Mouse (Mus musculus) heart, postnatal 4 days (tissue): ENCODE data around the gene Zfp747. TPM values are rescaled to one million over a fixed set of nuclear protein-coding genes. Genes with fewer than 3 reads are reported as not detected.
A peak's percentile ranks its signal among the peaks of the same experiment; 100 is the strongest.
"Not testable (repeated sequence)": the region's sequence is repeated elsewhere in the genome, so short reads cannot be mapped to it uniquely, and the experiment has no call there.

Experiments used
- DNase-seq: peaks from one replicate; pipeline ENCODE4 v3.0.0; 2021
- total RNA-seq, 2 experiments: library from RNA; stranded (reverse); gene quantifications; 2 replicates each; pipeline ENCODE4 v1.2.3; 2021

Zfp747 gene
- total RNA-seq, 2 experiments from 2014 or later: 5.8 to 5.9 TPM

GRCm38 (mm10) chr7:127371213-127371612 lies 4.6 kb downstream of the Zfp747 start:
- DNase-seq: no peak

- DNase-seq: no peak
Observed at GRCm38 (mm10) chr7:127366249-127366648, 9.6 kb downstream of the Zfp747 start.

GRCm38 (mm10) chr7:127364166-127364565 lies 11.7 kb downstream of the Zfp747 start:
- DNase-seq: no peak

GRCm38 (mm10) chr7:127363475-127363921 lies 12.4 kb downstream of the Zfp747 start:
- DNase-seq: peak; percentile 28

GRCm38 (mm10) chr7:127362418-127362817 lies 13.4 kb downstream of the Zfp747 start:
- DNase-seq: peak; percentile 35

GRCm38 (mm10) chr7:127361449-127361848 lies 14.4 kb downstream of the Zfp747 start:
- no peak for DNase-seq

GRCm38 (mm10) chr7:127360265-127360664 lies 15.6 kb downstream of the Zfp747 start:
- no peak for DNase-seq

- no peak for DNase-seq
Observed at GRCm38 (mm10) chr7:127358472-127358871, 17.4 kb downstream of the Zfp747 start.

- DNase-seq: no peak
Observed at GRCm38 (mm10) chr7:127357871-127358270, 18.0 kb downstream of the Zfp747 start.

- DNase-seq: no peak
Observed at GRCm38 (mm10) chr7:127355796-127356195, 20.1 kb downstream of the Zfp747 start.

GRCm38 (mm10) chr7:127351230-127352004 lies 24.4 kb downstream of the Zfp747 start:
- DNase-seq: no peak

GRCm38 (mm10) chr7:127346676-127347075 lies 29.2 kb downstream of the Zfp747 start:
- DNase-seq: no peak

GRCm38 (mm10) chr7:127345512-127346325 lies 30.1 kb downstream of the Zfp747 start, which contains the start of gene Zfp768:
TSS of gene Zfp768 (minus strand) at chr7:127345589.
- peak; percentile 98 for DNase-seq

GRCm38 (mm10) chr7:127345092-127345491 lies 30.8 kb downstream of the Zfp747 start:
- peak; percentile 67 for DNase-seq

- no peak for DNase-seq
Observed at GRCm38 (mm10) chr7:127344371-127344770, 31.5 kb downstream of the Zfp747 start.

GRCm38 (mm10) chr7:127343351-127344019 lies 32.4 kb downstream of the Zfp747 start:
- no peak for DNase-seq

- no peak for DNase-seq
Observed at GRCm38 (mm10) chr7:127342888-127343287, 33.0 kb downstream of the Zfp747 start.

- no peak for DNase-seq
Observed at GRCm38 (mm10) chr7:127342332-127342731, 33.5 kb downstream of the Zfp747 start.

- DNase-seq: not testable (repeated sequence)
Observed at GRCm38 (mm10) chr7:127341861-127342260, 34.0 kb downstream of the Zfp747 start.

GRCm38 (mm10) chr7:127341356-127341755 lies 34.5 kb downstream of the Zfp747 start:
- DNase-seq: no peak

GRCm38 (mm10) chr7:127337636-127338035 lies 38.2 kb downstream of the Zfp747 start:
- no peak for DNase-seq

GRCm38 (mm10) chr7:127335604-127336003 lies 40.2 kb downstream of the Zfp747 start:
- no peak for DNase-seq

- no peak for DNase-seq
Observed at GRCm38 (mm10) chr7:127333240-127333639, 42.6 kb downstream of the Zfp747 start.
